Mouse (Mus musculus) midbrain, embryonic 12.5 days (tissue): ENCODE results near the gene St6galnac6. TPM values are rescaled to one million over a fixed set of nuclear protein-coding genes. Genes with fewer than 3 reads are reported as not detected.

Experiments used
- ATAC-seq: fragments of 200-750 bp; cut with Nextera tagmentation; 2 replicates; pipeline ENCODE4 v1.8.0; 2017; ENCODE audit warnings: low read depth, moderate TSS enrichment, moderate library complexity; ENCODE audit not compliant: low FRiP score
- H3K27ac ChIP-seq: fragments of 300-500 bp; sonication (generic); replicated peaks from 2 replicates; pipeline ENCODE4 v1.5.1; 2016; ENCODE audit warnings: mild to moderate bottlenecking
- H3K27me3 ChIP-seq: fragments of 300-500 bp; sonication (generic); 2 replicates; pipeline ENCODE4 v1.6.1; 2016; ENCODE audit warnings: mild to moderate bottlenecking
- H3K36me3 ChIP-seq: fragments of 300-500 bp; sonication (generic); 2 replicates; pipeline ENCODE4 v1.6.1; 2016
- H3K4me1 ChIP-seq: fragments of 300-500 bp; sonication (generic); 2 replicates; pipeline ENCODE4 v1.6.1; 2016
- H3K4me2 ChIP-seq: fragments of 300-500 bp; sonication (generic); replicated peaks from 2 replicates; pipeline ENCODE4 v1.6.1; 2016; ENCODE audit warnings: mild to moderate bottlenecking, moderate library complexity
- H3K4me3 ChIP-seq: fragments of 300-500 bp; sonication (generic); 2 replicates; pipeline ENCODE4 v1.5.1; 2016; ENCODE audit warnings: mild to moderate bottlenecking
- H3K9ac ChIP-seq: fragments of 300-500 bp; sonication (generic); replicated peaks from 2 replicates; pipeline ENCODE4 v1.6.1; 2016; ENCODE audit warnings: mild to moderate bottlenecking, moderate library complexity
- H3K9me3 ChIP-seq: fragments of 300-500 bp; sonication (generic); 2 replicates; pipeline ENCODE4 v1.6.1; 2016; ENCODE audit warnings: mild to moderate bottlenecking
- WGBS: fragments of 180-500 bp; shearing (Covaris S2); methylation state at CpG from one replicate; pipeline ENCODE4 v1.1.7; 2016; 5-methylcytosine and 5-hydroxymethylcytosine counted together
- polyA plus RNA-seq: library from polyadenylated mRNA; unstranded; fragments of >200 nt; fragmentation: Nextera tagmentation; extraction: Ambion mirVana; gene quantifications from 2 replicates; pipeline ENCODE4 v1.2.1, GENCODE M21; 2016

St6galnac6 gene
- polyA plus RNA-seq: 10.6 and 11.2 TPM in 2 replicates

DNA sequence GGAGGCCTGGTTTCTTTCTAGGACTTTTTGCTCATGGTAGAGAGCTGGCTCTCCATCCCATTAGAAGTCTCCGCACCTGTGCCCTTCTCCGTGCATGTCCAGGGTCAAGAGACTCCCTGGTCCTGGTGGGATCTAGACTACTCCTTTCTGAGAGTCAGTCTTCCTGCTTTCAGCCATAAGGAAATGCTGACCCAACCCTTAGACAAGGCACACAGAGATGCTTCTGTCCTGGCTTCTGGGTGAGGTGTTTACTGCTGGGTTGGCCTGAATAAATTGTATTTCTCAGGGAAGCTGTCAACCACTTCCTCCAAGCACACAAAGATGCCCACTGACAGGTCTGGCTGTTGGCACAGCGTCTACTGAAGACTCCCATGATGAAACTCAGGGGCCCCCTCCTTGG, at the start of gene St6galnac6:
St6galnac6 (plus strand) TSS at position 301 of the 400 bp plus-strand sequence.
- Histone ChIP-seq H3K4me1 (peaks cover 4% of the 10 kb centered on the region), H3K36me3 (peaks cover 5% of the 10 kb centered on the region; the same call in 1 of the 2 replicates), H3K27ac (no peak within 1 kb of the TSS), H3K4me2 (no peak within 1 kb of the TSS), H3K9me3 (no peaks in the 10 kb centered on the region), H3K27me3 (no peaks in the 10 kb centered on the region), H3K9ac (no peak within 1 kb of the TSS), H3K4me3 (no peak within 1 kb of the TSS)
- 86% methylated on average over 3 of the region's 3 CpGs for WGBS
- no peak for ATAC-seq

GRCm38 (mm10) chr2:32549764-32550163, 49.7 kb upstream of the St6galnac6 start:
- no peak overlapping the region for H3K9ac ChIP-seq
- H3K36me3 ChIP-seq: no peaks in the 10 kb centered on the region
- H3K27me3 ChIP-seq: no peaks in the 10 kb centered on the region
- H3K27ac ChIP-seq: no peak overlapping the region
- no peak overlapping the region for H3K4me3 ChIP-seq
- no peaks in the 10 kb centered on the region for H3K9me3 ChIP-seq
- H3K4me1 ChIP-seq: 0 out of 2 replicates have a peak, but pooled peaks cover 3% of the 10 kb centered on the region
- 80% methylated on average over 6 of the region's 6 CpGs for WGBS
- no peak for ATAC-seq
- no peak overlapping the region for H3K4me2 ChIP-seq

DNA sequence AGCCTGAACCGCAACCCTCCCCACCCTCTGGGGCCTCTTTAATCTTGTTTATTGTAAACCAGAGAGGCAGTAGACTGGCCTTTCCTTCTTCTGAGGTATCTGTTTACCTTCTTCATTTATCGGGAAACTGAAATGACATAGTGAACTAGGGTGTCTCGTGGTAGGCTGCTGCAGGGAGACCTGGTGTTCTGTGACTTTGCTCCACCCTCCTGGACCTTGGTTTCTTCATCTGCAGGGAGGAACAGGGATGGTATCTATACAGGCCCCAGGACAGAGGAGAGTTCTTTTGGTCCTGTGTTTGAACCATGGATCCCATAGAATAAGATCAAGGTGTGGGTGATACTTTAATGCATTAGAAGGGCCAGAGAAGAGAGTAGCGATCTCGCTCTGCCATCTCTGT, 48.3 kb upstream of the St6galnac6 start:
- Histone ChIP-seq H3K27ac (no peak overlapping the region), H3K4me3 (no peak overlapping the region), H3K9ac (no peak overlapping the region), H3K4me2 (no peak overlapping the region), H3K27me3 (no peaks in the 10 kb centered on the region), H3K36me3 (no peaks in the 10 kb centered on the region), H3K9me3 (no peaks in the 10 kb centered on the region), H3K4me1 (peaks cover 15% of the 10 kb centered on the region)
- no peak for ATAC-seq
- 80% methylated on average over 5 of the region's 5 CpGs for WGBS

- no peak for ATAC-seq
- Histone ChIP-seq H3K27ac (no peak overlapping the region), H3K4me2 (no peak overlapping the region), H3K27me3 (no peaks in the 10 kb centered on the region), H3K36me3 (no peaks in the 10 kb centered on the region), H3K4me3 (no peak overlapping the region), H3K4me1 (peaks cover 36% of the 10 kb centered on the region), H3K9ac (no peak overlapping the region), H3K9me3 (no peaks in the 10 kb centered on the region)
- WGBS: 83% methylated on average over 7 of the region's 7 CpGs
Measured at GRCm38 (mm10) chr2:32553592-32554148, 45.8 kb upstream of the St6galnac6 start.

GRCm38 (mm10) chr2:32555484-32555883, 44.0 kb upstream of the St6galnac6 start:
- WGBS: 38% methylated on average over 4 of the region's 4 CpGs
- H3K27ac ChIP-seq: 0 out of 2 replicates have a peak overlapping the region, but pooled peaks have one; percentile 58

DNA sequence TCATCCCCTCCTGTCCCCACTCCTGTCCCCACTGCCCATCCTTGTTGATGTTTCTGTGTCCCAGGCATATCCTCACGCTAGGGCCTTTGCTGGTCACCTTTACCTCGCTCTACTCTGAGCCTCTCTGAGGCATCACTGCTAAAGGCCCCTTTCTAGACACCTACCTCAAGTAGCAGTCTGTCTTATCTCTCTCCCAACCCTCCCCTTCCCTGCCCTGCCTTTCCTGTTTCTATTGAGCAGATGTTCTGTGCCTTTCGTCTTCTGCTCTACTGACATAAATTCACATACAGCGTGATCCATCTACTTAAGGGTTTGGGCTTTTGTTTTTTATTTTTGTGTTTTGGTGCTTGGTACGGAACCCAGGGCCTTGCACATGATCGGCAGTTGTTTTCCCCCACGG, 43.5 kb upstream of the St6galnac6 start:
- Histone ChIP-seq H3K27ac (peak overlapping the region; percentile 58), H3K27me3 (no peaks in the 10 kb centered on the region), H3K36me3 (no peaks in the 10 kb centered on the region), H3K9me3 (no peaks in the 10 kb centered on the region), H3K4me1 (peaks cover 54% of the 10 kb centered on the region), H3K9ac (no peak overlapping the region), H3K4me2 (no peak overlapping the region), H3K4me3 (no peak overlapping the region)
- WGBS: 82% methylated on average over 7 of the region's 7 CpGs
- no peak for ATAC-seq

More at GRCm38 (mm10) chr2:32555484-32555883, 44.0 kb upstream of the St6galnac6 start:
- Histone ChIP-seq H3K4me2 (no peak overlapping the region), H3K9me3 (no peaks in the 10 kb centered on the region), H3K27me3 (no peaks in the 10 kb centered on the region), H3K4me1 (peaks cover 51% of the 10 kb centered on the region), H3K36me3 (no peaks in the 10 kb centered on the region), H3K4me3 (no peak overlapping the region), H3K9ac (0 out of 2 replicates have a peak overlapping the region, but pooled peaks have one; percentile 8)
- ATAC-seq: no peak

DNA sequence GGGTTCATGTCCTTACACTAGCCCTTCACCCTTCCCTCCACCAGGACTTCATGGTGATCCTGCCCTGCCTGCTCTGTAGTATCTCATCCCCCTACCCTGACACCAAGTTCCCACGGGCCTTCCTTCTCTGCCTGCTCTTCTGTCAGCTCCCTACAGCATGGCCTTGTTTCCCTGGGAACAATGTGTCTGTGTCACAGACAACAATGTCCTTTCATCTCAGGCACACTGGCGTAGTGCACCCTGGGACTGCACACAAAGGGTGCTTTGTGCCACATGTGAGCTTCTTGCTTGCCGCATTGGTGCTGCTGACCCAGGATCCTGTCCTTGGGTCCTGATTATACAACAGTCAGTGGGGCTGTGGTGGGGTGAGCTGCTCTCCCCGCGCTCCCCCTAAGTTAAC, 39.9 kb upstream of the St6galnac6 start:
- peak; percentile 93 for ATAC-seq
- no peaks in the 10 kb centered on the region for H3K9me3 ChIP-seq
- no peaks in the 10 kb centered on the region for H3K27me3 ChIP-seq
- H3K4me1 ChIP-seq: peaks cover 54% of the 10 kb centered on the region
- H3K4me2 ChIP-seq: peak overlapping the region; percentile 26
- 8% methylated on average over 5 of the region's 5 CpGs for WGBS
- no peak overlapping the region for H3K4me3 ChIP-seq
- peak overlapping the region; percentile 87 for H3K27ac ChIP-seq
- H3K9ac ChIP-seq: peak overlapping the region; percentile 37; the same call in 1 of the 2 replicates
- H3K36me3 ChIP-seq: peaks cover 29% of the 10 kb centered on the region

DNA sequence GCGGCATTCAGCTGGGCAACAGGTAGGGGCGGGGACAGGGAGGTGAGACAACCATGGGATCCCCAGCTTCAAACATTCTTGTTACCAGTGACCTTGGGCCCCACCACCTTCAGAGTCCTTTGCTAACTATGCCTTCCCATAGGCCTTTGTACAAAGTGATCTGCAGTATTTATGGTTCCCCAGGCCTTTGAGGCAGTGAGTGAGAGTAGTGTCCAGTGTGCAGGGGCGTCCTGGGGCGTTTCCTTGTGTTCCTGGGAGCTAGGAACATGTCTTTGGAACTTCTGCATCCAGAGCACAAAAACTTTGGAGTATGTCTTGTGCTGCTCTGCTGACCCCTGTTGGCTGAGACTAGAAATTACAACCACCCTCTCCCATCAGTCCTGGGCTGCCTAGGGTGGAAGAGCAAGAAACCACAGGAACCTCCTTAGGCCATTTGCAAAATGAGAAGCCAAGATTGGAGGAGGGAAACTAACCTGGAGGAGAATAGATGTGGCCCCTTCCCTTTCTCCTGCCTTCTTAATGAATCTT, 32.9 kb upstream of the St6galnac6 start:
- 42% methylated on average over 4 of the region's 4 CpGs for WGBS
- H3K9ac ChIP-seq: no peak overlapping the region
- peaks cover 7% of the 10 kb centered on the region for H3K4me1 ChIP-seq
- peaks cover 65% of the 10 kb centered on the region for H3K36me3 ChIP-seq
- ATAC-seq: no peak
- H3K9me3 ChIP-seq: no peaks in the 10 kb centered on the region
- no peak overlapping the region for H3K4me2 ChIP-seq
- no peak overlapping the region for H3K4me3 ChIP-seq
- H3K27me3 ChIP-seq: no peaks in the 10 kb centered on the region
- no peak overlapping the region for H3K27ac ChIP-seq

GRCm38 (mm10) chr2:32568149-32568548, 31.4 kb upstream of the St6galnac6 start:
- Histone ChIP-seq H3K4me3 (no peak overlapping the region), H3K36me3 (peaks cover 57% of the 10 kb centered on the region), H3K4me1 (peaks cover 15% of the 10 kb centered on the region), H3K9ac (no peak overlapping the region), H3K27ac (no peak overlapping the region), H3K9me3 (no peaks in the 10 kb centered on the region), H3K4me2 (no peak overlapping the region), H3K27me3 (no peaks in the 10 kb centered on the region)
- 79% methylated on average over 5 of the region's 5 CpGs for WGBS
- ATAC-seq: no peak

GRCm38 (mm10) chr2:32568941-32569340, 30.6 kb upstream of the St6galnac6 start:
- Histone ChIP-seq H3K9me3 (no peaks in the 10 kb centered on the region), H3K4me3 (no peak overlapping the region), H3K27me3 (no peaks in the 10 kb centered on the region), H3K27ac (no peak overlapping the region), H3K9ac (no peak overlapping the region), H3K36me3 (peaks cover 51% of the 10 kb centered on the region), H3K4me1 (peaks cover 15% of the 10 kb centered on the region), H3K4me2 (no peak overlapping the region)
- ATAC-seq: no peak
- 91% methylated on average over 3 of the region's 3 CpGs for WGBS

- peak within 1 kb of the TSS; percentile 95 for H3K4me2 ChIP-seq
- H3K4me1 ChIP-seq: peaks cover 25% of the 10 kb centered on the region
- peaks cover 33% of the 10 kb centered on the region for H3K36me3 ChIP-seq
- H3K9ac ChIP-seq: peak within 1 kb of the TSS; percentile 77
- no peaks in the 10 kb centered on the region for H3K27me3 ChIP-seq
- WGBS: 2% methylated on average over 36 of the region's 36 CpGs
- ATAC-seq: peak; percentile 74
- peak within 1 kb of the TSS; percentile 46 for H3K27ac ChIP-seq
- no peaks in the 10 kb centered on the region for H3K9me3 ChIP-seq
- peak within 1 kb of the TSS; percentile 76 for H3K4me3 ChIP-seq
Measured at GRCm38 (mm10) chr2:32570698-32571494, 28.6 kb upstream of the St6galnac6 start, which contains the start of gene Dpm2. Gene Dpm2 (plus strand): TSS chr2:32570858.

DNA sequence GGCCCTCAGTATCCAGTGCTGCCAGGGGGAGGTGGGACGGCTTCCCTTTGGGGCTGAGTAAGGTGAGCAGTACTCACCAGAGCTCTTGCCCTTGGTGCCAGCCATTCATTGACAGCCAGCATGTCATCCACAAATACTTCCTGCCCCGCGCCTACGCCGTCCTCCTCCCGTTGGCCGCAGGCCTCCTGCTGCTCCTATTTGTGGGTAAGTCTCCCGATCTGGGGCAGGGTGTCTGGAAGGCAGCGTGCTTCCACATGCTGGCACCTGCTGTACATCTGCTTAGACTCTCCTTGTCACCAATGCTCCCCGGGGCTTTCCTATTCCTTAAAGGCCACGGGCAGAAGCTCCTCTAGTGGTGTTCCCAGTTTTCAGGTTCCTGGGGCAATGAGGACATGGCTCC, 27.3 kb upstream of the St6galnac6 start:
- peaks cover 26% of the 10 kb centered on the region for H3K4me1 ChIP-seq
- no peak overlapping the region for H3K27ac ChIP-seq
- 91% methylated on average over 11 of the region's 11 CpGs for WGBS
- peak overlapping the region; percentile 95; the same call in 1 of the 2 replicates for H3K4me2 ChIP-seq
- peak overlapping the region; percentile 76; the same call in 1 of the 2 replicates for H3K4me3 ChIP-seq
- no peaks in the 10 kb centered on the region for H3K9me3 ChIP-seq
- no peak overlapping the region for H3K9ac ChIP-seq
- no peak for ATAC-seq
- peaks cover 12% of the 10 kb centered on the region for H3K27me3 ChIP-seq
- H3K36me3 ChIP-seq: peaks cover 25% of the 10 kb centered on the region
